Mouse (Mus musculus) hindbrain, embryonic 11.5 days (tissue): ENCODE data around the gene Dcdc2b. TPM values are rescaled to one million over a fixed set of nuclear protein-coding genes. Genes with fewer than 3 reads are reported as not detected.

Source experiments
- ATAC-seq: fragments of 200-750 bp; cut with Nextera tagmentation; 2 replicates; pipeline ENCODE4 v1.8.0; 2017; ENCODE audit warnings: mild to moderate bottlenecking, moderate TSS enrichment, moderate library complexity; ENCODE audit not compliant: low FRiP score
- DNase-seq: peaks from one replicate; pipeline ENCODE4 v3.0.0-alpha.2; 2015; ENCODE audit warnings: low spot score
- H3K27ac ChIP-seq: fragments of 300-500 bp; sonication (generic); 2 replicates; pipeline ENCODE4 v1.5.1; 2014; ENCODE audit warnings: mild to moderate bottlenecking, low read depth, low read length
- H3K27me3 ChIP-seq: fragments of 300-500 bp; sonication (generic); 2 replicates; pipeline ENCODE4 v1.6.1; 2014; ENCODE audit warnings: mild to moderate bottlenecking, low read length, moderate library complexity, mixed read lengths; ENCODE audit not compliant: control insufficient read depth, insufficient read depth
- H3K36me3 ChIP-seq: fragments of 300-500 bp; sonication (generic); 2 replicates; pipeline ENCODE4 v1.6.1; 2014; ENCODE audit warnings: mild to moderate bottlenecking, low read length, moderate library complexity, mixed read lengths; ENCODE audit not compliant: control insufficient read depth, insufficient read depth
- H3K4me1 ChIP-seq: fragments of 300-500 bp; sonication (generic); replicated peaks from 2 replicates; pipeline ENCODE4 v1.6.1; 2014; ENCODE audit warnings: low read length, mixed read lengths; ENCODE audit not compliant: control insufficient read depth, insufficient read depth
- H3K4me2 ChIP-seq: fragments of 300-500 bp; sonication (generic); replicated peaks from 2 replicates; pipeline ENCODE4 v1.6.1; 2014; ENCODE audit warnings: mild to moderate bottlenecking, low read depth, low read length
- H3K4me3 ChIP-seq: fragments of 300-500 bp; sonication (generic); 2 replicates; pipeline ENCODE4 v1.5.1; 2014; ENCODE audit warnings: low read depth, low read length
- H3K9ac ChIP-seq: fragments of 300-500 bp; sonication (generic); 2 replicates; pipeline ENCODE4 v1.6.1; 2014; ENCODE audit warnings: low read depth, low read length
- H3K9me3 ChIP-seq: fragments of 300-500 bp; sonication (generic); 2 replicates; pipeline ENCODE4 v1.6.1; 2016; ENCODE audit warnings: low read length; ENCODE audit not compliant: control insufficient read depth
- WGBS: fragments of 180-500 bp; shearing (Covaris S2); extraction: QIAGEN DNeasy Blood & Tissue Kit; methylation state at CpG from one replicate; pipeline ENCODE4 v1.1.7; 2014; 5-methylcytosine and 5-hydroxymethylcytosine counted together
- polyA plus RNA-seq: library from polyadenylated mRNA; unstranded; fragments of >200 nt; fragmentation: Nextera tagmentation; extraction: Ambion mirVana; gene quantifications from 2 replicates; pipeline ENCODE4 v1.2.1, GENCODE M21; 2014

The Dcdc2b gene
- polyA plus RNA-seq, 1 experiment from 2014 or later, result 2.7 TPM

GRCm38 (mm10) chr4:129640638-129641467, 26.8 kb upstream of the Dcdc2b start, which contains the start of gene Txlna:
Gene Txlna, minus strand, starts transcription at chr4:129641065.
- Histone ChIP-seq H3K9me3 (no peaks in the 10 kb centered on the region), H3K27ac (peak within 1 kb of the TSS; percentile 89), H3K9ac (peak within 1 kb of the TSS; percentile 86), H3K4me2 (peak within 1 kb of the TSS; percentile 95), H3K4me1 (no peaks in the 10 kb centered on the region; the same call in 1 of the 2 replicates), H3K36me3 (peaks cover 5% of the 10 kb centered on the region; the same call in 1 of the 2 replicates), H3K4me3 (peak within 1 kb of the TSS; percentile 65), H3K27me3 (no peaks in the 10 kb centered on the region)
- peak; percentile 97 for DNase-seq
- ATAC-seq, result peak; percentile 98
- under 1% methylated on average over 56 of the region's 60 CpGs for WGBS

- Histone ChIP-seq H3K9ac (peak overlapping the region; percentile 86), H3K27me3 (no peaks in the 10 kb centered on the region), H3K4me3 (peak overlapping the region; percentile 65), H3K9me3 (no peaks in the 10 kb centered on the region), H3K27ac (peak overlapping the region; percentile 89), H3K4me2 (peak overlapping the region; percentile 95), H3K4me1 (no peaks in the 10 kb centered on the region; the same call in 1 of the 2 replicates), H3K36me3 (peaks cover 5% of the 10 kb centered on the region; the same call in 1 of the 2 replicates)
- ATAC-seq (no peak), DNase-seq (no peak)
- 9% methylated on average over 17 of the region's 17 CpGs for WGBS
These were observed 26.1 kb upstream of the Dcdc2b start for GRCm38 (mm10) chr4:129640101-129640637.

GRCm38 (mm10) chr4:129639221-129639620, 25.2 kb upstream of the Dcdc2b start:
- H3K9ac ChIP-seq, result peak overlapping the region; percentile 4; the same call in 1 of the 2 replicates
- H3K4me1 ChIP-seq, result no peaks in the 10 kb centered on the region; the same call in 1 of the 2 replicates
- peak overlapping the region; percentile 95 for H3K4me2 ChIP-seq
- no peak for DNase-seq
- H3K27me3 ChIP-seq, result no peaks in the 10 kb centered on the region
- peaks cover 2% of the 10 kb centered on the region for H3K36me3 ChIP-seq
- no peak overlapping the region for H3K27ac ChIP-seq
- 90% methylated on average over 15 of the region's 15 CpGs for WGBS
- no peaks in the 10 kb centered on the region for H3K9me3 ChIP-seq
- H3K4me3 ChIP-seq, result peak overlapping the region; percentile 65; the same call in 1 of the 2 replicates
- no peak for ATAC-seq

- Histone ChIP-seq H3K9ac (no peak overlapping the region), H3K27ac (no peak overlapping the region), H3K4me1 (no peaks in the 10 kb centered on the region), H3K27me3 (no peaks in the 10 kb centered on the region), H3K4me3 (no peak overlapping the region), H3K36me3 (peaks cover 31% of the 10 kb centered on the region), H3K9me3 (no peaks in the 10 kb centered on the region), H3K4me2 (no peak overlapping the region)
- 95% methylated on average over 6 of the region's 6 CpGs for WGBS
- DNase-seq (no peak), ATAC-seq (no peak)
These were observed 19.8 kb upstream of the Dcdc2b start for GRCm38 (mm10) chr4:129633852-129634251.

GRCm38 (mm10) chr4:129631867-129632266, 17.8 kb upstream of the Dcdc2b start:
- Histone ChIP-seq H3K4me2 (no peak overlapping the region), H3K4me1 (no peaks in the 10 kb centered on the region), H3K36me3 (peaks cover 40% of the 10 kb centered on the region), H3K27me3 (no peaks in the 10 kb centered on the region), H3K27ac (no peak overlapping the region), H3K9me3 (no peaks in the 10 kb centered on the region), H3K9ac (no peak overlapping the region), H3K4me3 (no peak overlapping the region)
- DNase-seq (no peak), ATAC-seq (no peak)
- WGBS, result 96% methylated on average over 12 of the region's 12 CpGs

- H3K36me3 ChIP-seq, result peaks cover 38% of the 10 kb centered on the region
- no peak overlapping the region for H3K4me3 ChIP-seq
- H3K4me2 ChIP-seq, result no peak overlapping the region
- no peak for DNase-seq
- H3K9me3 ChIP-seq, result no peaks in the 10 kb centered on the region
- H3K4me1 ChIP-seq, result no peaks in the 10 kb centered on the region
- 92% methylated on average over 4 of the region's 4 CpGs for WGBS
- no peak overlapping the region for H3K9ac ChIP-seq
- H3K27me3 ChIP-seq, result no peaks in the 10 kb centered on the region
- ATAC-seq, result no peak
- H3K27ac ChIP-seq, result no peak overlapping the region
These were observed 16.9 kb upstream of the Dcdc2b start for GRCm38 (mm10) chr4:129630944-129631343.

- H3K4me3 ChIP-seq, result no peak overlapping the region
- H3K27me3 ChIP-seq, result no peaks in the 10 kb centered on the region
- WGBS, result 77% methylated on average over 6 of the region's 6 CpGs
- H3K9me3 ChIP-seq, result no peaks in the 10 kb centered on the region
- H3K9ac ChIP-seq, result no peak overlapping the region
- H3K27ac ChIP-seq, result no peak overlapping the region
- peaks cover 22% of the 10 kb centered on the region for H3K36me3 ChIP-seq
- H3K4me1 ChIP-seq, result peaks cover 12% of the 10 kb centered on the region
- ATAC-seq, result no peak
- no peak overlapping the region for H3K4me2 ChIP-seq
- no peak for DNase-seq
These were observed 12.0 kb upstream of the Dcdc2b start for GRCm38 (mm10) chr4:129626035-129626434.

GRCm38 (mm10) chr4:129625496-129625895, 11.4 kb upstream of the Dcdc2b start:
- Histone ChIP-seq H3K4me2 (0 out of 2 replicates have a peak overlapping the region, but pooled peaks have one; percentile 71), H3K4me1 (peaks cover 12% of the 10 kb centered on the region), H3K27ac (no peak overlapping the region), H3K27me3 (no peaks in the 10 kb centered on the region), H3K9ac (no peak overlapping the region), H3K4me3 (no peak overlapping the region), H3K9me3 (no peaks in the 10 kb centered on the region), H3K36me3 (peaks cover 17% of the 10 kb centered on the region)
- ATAC-seq, result no peak
- WGBS, result 33% methylated on average over 4 of the region's 4 CpGs
- DNase-seq, result no peak
